Mouse (Mus musculus) heart, postnatal 0 days (tissue): ENCODE data around the gene Rhpn2.
A peak's percentile ranks its signal among the peaks of the same experiment; 100 is the strongest.

Experiments used
- CTCF ChIP-seq: IDR thresholded peaks from 2 replicates; pipeline ENCODE4 v1.5.1; 2016; ENCODE audit warnings: antibody characterized with exemption, control low read depth, low read depth
- EP300 ChIP-seq: IDR thresholded peaks from 2 replicates; pipeline ENCODE4 v1.6.1; 2016; ENCODE audit warnings: antibody characterized with exemption, low read depth

- TF ChIP-seq CTCF = peak; percentile 27; the same call in 1 of the 2 replicates
- no peak for TF ChIP-seq EP300
Observed at GRCm38 (mm10) chr7:35333231-35333651, 729 bp upstream of the Rhpn2 start.
